8 mouse cellular contexts compared by ENCODE assay signal in genomic region chr10:18482558-18483141, GRCm38 (mm10).
DNase-seq lines count a peak whose midpoint lies in the region; ATAC-seq and TF ChIP-seq lines count a peak whose summit lies in the region.

No protein-coding gene starts in this region.

- TF ChIP-seq CTCF in left cerebral cortex, adult 2 months (IDR thresholded peaks at IDR 0.05): no peak

- H3K27ac ChIP-seq in left cerebral cortex, adult 2 months: peak overlapping the region; percentile 8; the same call in 1 of the 2 replicates

- intact Hi-C loops in heart, postnatal 10 days (cut with DNase I): no loop called here
- intact Hi-C loops in left cerebral cortex, adult 2 months (cut with DNase I): no loop called here

- H3K4me3 ChIP-seq in left cerebral cortex, adult 2 months: no peak overlapping the region

- DNase-seq in right cerebral cortex, adult 18-20 months: peak; percentile 77
- DNase-seq in right cerebral cortex, postnatal 14 days: no peak
- DNase-seq in embryo, embryonic 9.5 days (ENCODE audit: extremely low spot score): peak; percentile 22
- DNase-seq in heart, postnatal 10 days: peak; percentile 59 to 60
- DNase-seq in left cerebral cortex, adult 2 months (ENCODE audit: extremely low spot score in 1 of 2, low spot score in 2 of 2): peak; percentile 46 to 48
- peak; percentile 25 for DNase-seq in ovary, postnatal 14 days (ENCODE audit: low spot score)
- no peak for DNase-seq in urinary bladder, postnatal 10 days (ENCODE audit: low spot score)

- no peak for ATAC-seq in activated CD4-positive, CD25-positive, alpha-beta regulatory T cell, adult 4 months

Comparison
In these comparisons a context has a peak if more than half of its experiments do, and no peak if none do; other contexts are left out.
1. DNase-seq: peak in right cerebral cortex, adult 18-20 months (single experiment), embryo, embryonic 9.5 days (single experiment), heart, postnatal 10 days (2 of 2), left cerebral cortex, adult 2 months (2 of 2) and ovary, postnatal 14 days (single experiment); none in right cerebral cortex, postnatal 14 days (single experiment) and urinary bladder, postnatal 10 days (single experiment).